Comparison of ENCODE assay signal across 8 mouse cellular contexts in genomic region chr11:5062326-5062725, GRCm38 (mm10). TPM values are rescaled to one million over a fixed set of nuclear protein-coding genes. Genes with fewer than 3 reads are reported as not detected.
DNase-seq lines count a peak whose midpoint lies in the region; ATAC-seq and TF ChIP-seq lines count a peak whose summit lies in the region.

No protein-coding gene starts in this region.

- peak overlapping the region; percentile 62 for H3K4me2 ChIP-seq in hindbrain, embryonic 12.5 days (replicated peaks)
- peak overlapping the region; percentile 57 for H3K4me2 ChIP-seq in midbrain, embryonic 12.5 days (replicated peaks)

- ATAC-seq in hindbrain, embryonic 12.5 days (ENCODE audit: low FRiP score): no peak
- no peak for ATAC-seq in midbrain, embryonic 12.5 days (ENCODE audit: low FRiP score, low read depth)

- H3K27ac ChIP-seq in hindbrain, embryonic 12.5 days: no peak overlapping the region
- H3K27ac ChIP-seq in midbrain, embryonic 12.5 days (replicated peaks): no peak overlapping the region

- H3K9ac ChIP-seq in hindbrain, embryonic 12.5 days: no peak overlapping the region
- H3K9ac ChIP-seq in midbrain, embryonic 12.5 days (replicated peaks): peak overlapping the region; percentile 32; the same call in 1 of the 2 replicates

- TF ChIP-seq CTCF in E14TG2a.4 (conservative IDR thresholded peaks at IDR 0.05; ENCODE audit: low read length): no peak

- WGBS in hindbrain, embryonic 12.5 days: 23% methylated on average over 13 of the region's 13 CpGs
- 14% methylated on average over 13 of the region's 13 CpGs for WGBS in midbrain, embryonic 12.5 days

- H3K9me3 ChIP-seq in E14TG2a.4 (ENCODE audit: low read length): no peaks in the 10 kb centered on the region
- H3K9me3 ChIP-seq in hindbrain, embryonic 12.5 days (replicated peaks): no peaks in the 10 kb centered on the region
- H3K9me3 ChIP-seq in midbrain, embryonic 12.5 days: no peaks in the 10 kb centered on the region

- peaks cover 75% of the 10 kb centered on the region for H3K4me1 ChIP-seq in E14TG2a.4 (replicated peaks; ENCODE audit: low read depth, low read length)
- peaks cover 65% of the 10 kb centered on the region for H3K4me1 ChIP-seq in hindbrain, embryonic 12.5 days
- peaks cover 53% of the 10 kb centered on the region for H3K4me1 ChIP-seq in midbrain, embryonic 12.5 days

- DNase-seq in gastrocnemius, postnatal 10 days: peak; percentile 22
- no peak for DNase-seq in gastrocnemius, postnatal 25 days
- no peak for DNase-seq in right cerebral cortex, adult 18-20 months
- DNase-seq in layer of hippocampus, postnatal 14 days (ENCODE audit: low spot score in 2 of 2): no peak
- no peak for DNase-seq in cerebellum, adult 18-20 months

- peak overlapping the region; percentile 91 for H3K4me3 ChIP-seq in E14TG2a.4 (replicated peaks; ENCODE audit: low read length)
- H3K4me3 ChIP-seq in hindbrain, embryonic 12.5 days: peak overlapping the region; percentile 27
- peak overlapping the region; percentile 38 for H3K4me3 ChIP-seq in midbrain, embryonic 12.5 days

- H3K27me3 ChIP-seq in E14TG2a.4 (ENCODE audit: insufficient read depth, low read length): peaks cover 63% of the 10 kb centered on the region
- peaks cover 76% of the 10 kb centered on the region for H3K27me3 ChIP-seq in hindbrain, embryonic 12.5 days
- H3K27me3 ChIP-seq in midbrain, embryonic 12.5 days: peaks cover 77% of the 10 kb centered on the region

- peaks cover 27% of the 10 kb centered on the region for H3K36me3 ChIP-seq in E14TG2a.4 (ENCODE audit: insufficient read depth, low read length)
- no peaks in the 10 kb centered on the region for H3K36me3 ChIP-seq in hindbrain, embryonic 12.5 days
- no peaks in the 10 kb centered on the region for H3K36me3 ChIP-seq in midbrain, embryonic 12.5 days

RNA-seq across cellular contexts. Expression of gene Gas2l1, which starts 2.8 kb away (rescaled TPM):
- 10 to 100 TPM; 12.9 to 15.5 TPM for total RNA-seq in gastrocnemius, postnatal 10 days (2021)
- 1 to 10 TPM; 6.0 to 9.4 TPM for total RNA-seq in gastrocnemius, postnatal 25 days (2021)
- polyA plus RNA-seq in hindbrain, embryonic 12.5 days (2016; fragmentation: Nextera tagmentation; extraction: Ambion mirVana): 39.4 and 41.0 TPM in 2 replicates
- 31.9 and 35.0 TPM in 2 replicates for polyA plus RNA-seq in midbrain, embryonic 12.5 days (2016; fragmentation: Nextera tagmentation; extraction: Ambion mirVana)
- total RNA-seq in layer of hippocampus, postnatal 14 days (2021): 10 to 100 TPM; 70.7 to 71.0 TPM

RNA-seq across cellular contexts. Expression of gene Rasl10a, which starts 4.4 kb away (rescaled TPM):
- under 1 TPM; 0.42 to 0.56 TPM for total RNA-seq in gastrocnemius, postnatal 10 days (2021)
- total RNA-seq in gastrocnemius, postnatal 25 days (2021): not detected
- 0.96 and 1.6 TPM in 2 replicates for polyA plus RNA-seq in hindbrain, embryonic 12.5 days (2016; fragmentation: Nextera tagmentation; extraction: Ambion mirVana)
- polyA plus RNA-seq in midbrain, embryonic 12.5 days (2016; fragmentation: Nextera tagmentation; extraction: Ambion mirVana): 0.37 and 0.63 TPM in 2 replicates
- 10 to 100 TPM; 45.5 to 53.6 TPM for total RNA-seq in layer of hippocampus, postnatal 14 days (2021)

RNA-seq across cellular contexts. Expression of gene Rhbdd3, which starts 36.4 kb away (rescaled TPM):
- 10 to 100 TPM; 21.5 to 24.8 TPM for total RNA-seq in gastrocnemius, postnatal 10 days (2021)
- 10 to 100 TPM; 19.3 to 24.1 TPM for total RNA-seq in gastrocnemius, postnatal 25 days (2021)
- polyA plus RNA-seq in hindbrain, embryonic 12.5 days (2016; fragmentation: Nextera tagmentation; extraction: Ambion mirVana): 27.0 and 28.9 TPM in 2 replicates
- 29.0 and 30.3 TPM in 2 replicates for polyA plus RNA-seq in midbrain, embryonic 12.5 days (2016; fragmentation: Nextera tagmentation; extraction: Ambion mirVana)
- 10 to 100 TPM; 21.9 to 28.1 TPM for total RNA-seq in layer of hippocampus, postnatal 14 days (2021)

RNA-seq across cellular contexts. Expression of gene Ewsr1, which starts 36.7 kb away (rescaled TPM):
- total RNA-seq in gastrocnemius, postnatal 10 days (2021): 100 to 1,000 TPM; 141 to 189 TPM
- 10 to 100 TPM; 69.3 to 82.6 TPM for total RNA-seq in gastrocnemius, postnatal 25 days (2021)
- polyA plus RNA-seq in hindbrain, embryonic 12.5 days (2016; fragmentation: Nextera tagmentation; extraction: Ambion mirVana): 823 and 828 TPM in 2 replicates
- polyA plus RNA-seq in midbrain, embryonic 12.5 days (2016; fragmentation: Nextera tagmentation; extraction: Ambion mirVana): 891 and 892 TPM in 2 replicates
- 100 to 1,000 TPM; 289 to 305 TPM for total RNA-seq in layer of hippocampus, postnatal 14 days (2021)

Comparison
In these comparisons a context has a peak if more than half of its experiments do, and no peak if none do; other contexts are left out.
1. H3K4me3 ChIP-seq: peak in every context shown above with its lines; median percentile 91 in E14TG2a.4; 38 in midbrain, embryonic 12.5 days; 27 in hindbrain, embryonic 12.5 days.
2. RNA of gene Gas2l1, which starts 2.8 kb away (total RNA-seq): 70.7 to 71.0 TPM in layer of hippocampus, postnatal 14 days; 12.9 to 15.5 TPM in gastrocnemius, postnatal 10 days and 6.0 to 9.4 TPM in gastrocnemius, postnatal 25 days; every median in the first group is over 4 times any median in the second.
3. RNA of gene Rasl10a, which starts 4.4 kb away (total RNA-seq): 45.5 to 53.6 TPM in layer of hippocampus, postnatal 14 days; 0.42 to 0.56 TPM in gastrocnemius, postnatal 10 days and not detected in gastrocnemius, postnatal 25 days; every median in the first group is over 10 times any median in the second.